Mouse (Mus musculus): ENCODE measurements around the gene Gm11168. TPM values are rescaled to one million over a fixed set of nuclear protein-coding genes. Genes with fewer than 3 reads are reported as not detected.

The Gm11168 gene
- not detected in 2 replicates for polyA plus RNA-seq (2012; rRNA removed)

DNA sequence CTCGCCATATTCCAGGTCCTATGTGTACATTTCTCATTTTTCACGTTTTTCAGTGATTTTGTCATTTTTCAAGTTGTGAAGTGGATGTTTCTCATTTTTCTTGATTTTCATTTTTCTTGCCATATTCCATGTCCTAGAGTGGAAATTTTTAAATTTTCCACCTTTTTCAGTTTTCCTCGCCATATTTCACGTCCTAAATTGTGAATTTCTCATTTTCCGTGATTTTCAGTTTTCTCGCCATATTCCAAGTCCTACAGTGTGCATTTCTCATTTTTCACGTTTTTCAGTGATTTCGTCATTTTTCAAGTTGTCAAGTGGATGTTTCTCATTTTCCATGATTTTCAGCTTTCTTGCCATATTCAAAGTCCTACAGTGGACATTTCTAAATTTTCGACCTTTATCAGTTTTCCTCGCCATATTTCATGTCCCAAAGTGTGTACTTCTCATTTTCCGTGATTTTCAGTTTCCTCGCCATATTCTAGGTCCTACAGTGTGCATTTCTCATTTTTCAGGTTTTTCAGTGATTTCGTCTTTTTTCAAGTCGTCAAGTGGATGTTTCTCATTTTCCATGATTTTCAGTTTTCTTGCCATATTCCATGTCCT is at the start of gene Gm11168:
Gene Gm11168, plus strand, starts transcription at position 553 of the 603 bp plus-strand sequence.

DNA sequence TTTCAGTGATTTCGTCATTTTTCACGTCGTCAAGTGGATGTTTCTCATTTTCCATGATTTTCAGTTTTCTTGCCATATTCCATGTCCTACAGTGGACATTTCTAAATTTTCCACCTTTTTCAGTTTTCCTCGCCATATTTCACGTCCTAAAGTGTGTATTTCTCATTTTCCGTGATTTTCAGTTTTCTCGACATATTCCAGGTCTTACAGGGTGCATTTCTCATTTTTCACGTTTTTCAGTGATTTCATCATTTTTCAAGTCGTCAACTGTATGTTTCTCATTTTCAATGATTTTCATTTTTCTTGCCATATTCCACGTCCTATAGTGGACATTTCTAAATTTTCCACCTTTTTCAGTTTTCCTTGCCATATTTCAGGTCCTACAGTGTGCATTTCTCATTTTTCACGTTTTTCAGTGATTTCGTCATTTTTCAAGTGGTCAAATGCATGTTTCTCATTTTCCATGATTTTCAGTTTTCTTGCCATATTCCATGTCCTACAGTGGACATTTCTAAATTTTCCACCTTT is 2.6 kb upstream of the Gm11168 start, which contains the start of gene Gm10722:
Gene Gm10722, plus strand, starts transcription at position 478 of the 528 bp plus-strand sequence.

GRCm38 (mm10) chr9:3012733-3013279 is 9.7 kb downstream of the Gm11168 start, which contains the start of gene Gm10721:
Gm10721 (plus strand) TSS chr9:3013140.

DNA sequence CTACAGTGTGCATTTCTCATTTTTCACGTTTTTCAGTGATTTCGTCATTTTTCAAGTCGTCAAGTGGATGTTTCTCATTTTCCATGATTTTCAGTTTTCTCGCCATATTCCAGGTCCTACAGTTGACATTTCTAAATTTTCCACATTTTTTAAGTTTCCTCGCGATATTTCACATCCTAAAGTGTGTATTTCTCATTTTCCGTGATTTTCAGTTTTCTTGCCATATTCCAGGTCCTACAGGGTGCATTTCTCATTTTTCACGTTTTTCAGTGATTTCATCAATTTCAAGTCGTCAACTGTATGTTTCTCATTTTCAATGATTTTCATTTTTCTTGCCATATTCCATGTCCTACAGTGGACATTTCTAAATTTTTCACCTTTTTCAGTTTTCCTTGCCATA is 12.2 kb downstream of the Gm11168 start, which contains the start of gene Gm10720:
Gene Gm10720, plus strand, starts transcription at position 301 of the 400 bp plus-strand sequence.

DNA sequence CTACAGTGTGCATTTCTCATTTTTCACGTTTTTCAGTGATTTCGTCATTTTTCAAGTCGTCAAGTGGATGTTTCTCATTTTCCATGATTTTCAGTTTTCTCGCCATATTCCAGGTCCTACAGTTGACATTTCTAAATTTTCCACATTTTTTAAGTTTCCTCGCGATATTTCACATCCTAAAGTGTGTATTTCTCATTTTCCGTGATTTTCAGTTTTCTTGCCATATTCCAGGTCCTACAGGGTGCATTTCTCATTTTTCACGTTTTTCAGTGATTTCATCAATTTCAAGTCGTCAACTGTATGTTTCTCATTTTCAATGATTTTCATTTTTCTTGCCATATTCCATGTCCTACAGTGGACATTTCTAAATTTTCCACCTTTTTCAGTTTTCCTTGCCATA is 14.0 kb downstream of the Gm11168 start, which contains the start of gene Gm10719:
Gene Gm10719, plus strand, starts transcription at position 301 of the 400 bp plus-strand sequence.

GRCm38 (mm10) chr9:3023312-3023984 is 20.3 kb downstream of the Gm11168 start, which contains the start of gene Gm10718:
Gm10718 (plus strand) TSS chr9:3023547.

GRCm38 (mm10) chr9:3024912-3025467 is 21.8 kb downstream of the Gm11168 start, which contains the start of gene Gm10717:
Gm10717 (plus strand) TSS chr9:3025417.

DNA sequence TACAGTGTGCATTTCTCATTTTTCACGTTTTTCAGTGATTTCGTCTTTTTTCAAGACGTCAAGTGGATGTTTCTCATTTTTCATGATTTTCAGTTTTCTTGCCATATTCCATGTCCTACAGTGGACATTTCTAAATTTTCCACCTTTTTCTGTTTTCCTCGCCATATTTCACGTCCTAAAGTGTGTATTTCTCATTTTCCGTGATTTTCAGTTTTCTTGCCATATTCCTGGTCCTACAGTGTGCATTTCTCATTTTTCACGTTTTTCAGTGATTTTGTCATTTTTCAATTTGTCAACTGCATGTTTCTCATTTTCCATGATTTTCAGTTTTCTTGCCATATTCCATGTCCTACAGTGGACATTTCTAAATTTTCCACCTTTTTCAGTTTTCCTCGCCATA is 31.2 kb downstream of the Gm11168 start, which contains the start of gene Gm17535:
Gene Gm17535, plus strand, starts transcription at position 301 of the 400 bp plus-strand sequence.

DNA sequence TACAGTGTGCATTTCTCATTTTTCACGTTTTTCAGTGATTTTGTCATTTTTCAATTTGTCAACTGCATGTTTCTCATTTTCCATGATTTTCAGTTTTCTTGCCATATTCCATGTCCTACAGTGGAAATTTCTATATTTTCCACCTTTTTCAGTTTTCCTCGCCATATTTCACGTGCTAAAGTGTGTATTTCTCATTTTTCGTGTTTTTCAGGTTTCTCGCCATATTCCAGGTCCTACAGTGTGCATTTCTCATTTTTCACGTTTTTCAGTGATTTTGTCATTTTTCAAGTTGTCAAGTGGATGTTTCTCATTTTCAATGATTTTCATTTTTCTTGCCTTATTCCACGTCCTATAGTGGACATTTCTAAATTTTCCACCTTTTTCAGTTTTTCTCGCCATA is 33.4 kb downstream of the Gm11168 start, which contains the start of gene Gm10715:
Gene Gm10715, plus strand, starts transcription at position 301 of the 400 bp plus-strand sequence.

Other genes starting within 250 kb of the Gm11168 start
- not detected in 2 replicates for gene Gm10722, start 2.4 kb upstream of the Gm11168 start, polyA plus RNA-seq (2012; rRNA removed)
- not detected in 2 replicates for gene Gm10721, start 9.8 kb downstream of the Gm11168 start, polyA plus RNA-seq (2012; rRNA removed)
- not detected in 2 replicates for gene Gm10720, start 12.3 kb downstream of the Gm11168 start, polyA plus RNA-seq (2012; rRNA removed)
- gene Gm10719, start 14.1 kb downstream of the Gm11168 start, polyA plus RNA-seq (2012; rRNA removed) = 0.12 TPM in 1 of 2 replicates, not detected in the other
- gene Gm10718, start 20.2 kb downstream of the Gm11168 start, polyA plus RNA-seq (2012; rRNA removed) = 0.26 TPM in 1 of 2 replicates, not detected in the other
- not detected in 2 replicates for gene Gm10717, start 22.1 kb downstream of the Gm11168 start, polyA plus RNA-seq (2012; rRNA removed)
- not detected in 2 replicates for gene Gm17535, start 31.3 kb downstream of the Gm11168 start, polyA plus RNA-seq (2012; rRNA removed)
- gene Gm10715, start 33.5 kb downstream of the Gm11168 start, polyA plus RNA-seq (2012; rRNA removed) = not detected in 2 replicates